Mouse (Mus musculus): ENCODE results near the gene Parp14.
"Not testable (repeated sequence)": the region's sequence is repeated elsewhere in the genome, so short reads cannot be mapped to it uniquely, and the experiment has no call there.

Gene Parp14

DNA sequence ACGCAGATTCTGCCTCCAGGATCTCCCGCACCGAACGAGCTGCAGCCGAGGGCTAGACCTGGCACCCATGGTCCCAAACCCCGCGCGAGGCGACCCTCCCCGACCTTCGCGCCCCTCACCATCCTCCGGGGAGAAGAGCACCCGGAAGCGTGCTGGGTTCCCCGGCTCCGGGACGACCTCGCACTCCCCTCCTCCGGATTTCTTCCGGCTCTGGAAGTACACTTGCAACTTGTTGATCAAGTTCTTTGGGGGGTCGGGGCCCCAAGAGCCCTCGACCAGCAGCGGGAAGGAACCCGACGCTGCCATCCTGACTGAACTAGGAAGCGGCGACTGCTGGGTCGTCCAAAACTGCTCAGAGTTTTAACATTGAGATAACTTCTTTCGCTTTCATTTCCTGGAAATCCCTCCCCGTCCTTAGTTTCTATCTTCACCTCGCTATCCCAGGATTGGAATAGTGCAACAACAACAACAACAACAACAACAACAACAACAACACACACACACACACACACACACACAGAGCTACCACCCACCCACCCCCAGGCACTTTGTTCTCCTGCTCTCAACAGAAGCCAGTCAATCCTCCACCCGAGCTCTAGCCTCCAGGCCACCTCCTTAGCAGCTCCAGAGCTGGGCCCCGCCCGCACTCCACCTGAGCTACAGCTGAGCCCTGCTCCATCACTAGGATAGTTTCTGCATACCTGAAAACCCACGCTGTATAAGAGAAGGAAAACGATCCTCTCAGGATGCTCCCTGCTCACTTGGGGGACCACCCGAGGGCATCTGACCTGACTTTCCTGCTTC, at the start of gene Parp14:
Parp14 (minus strand) TSS at position 497 of the 804 bp plus-strand sequence.
- no peak for DNase-seq (ENCODE audit: low read depth, low spot score)

DNA sequence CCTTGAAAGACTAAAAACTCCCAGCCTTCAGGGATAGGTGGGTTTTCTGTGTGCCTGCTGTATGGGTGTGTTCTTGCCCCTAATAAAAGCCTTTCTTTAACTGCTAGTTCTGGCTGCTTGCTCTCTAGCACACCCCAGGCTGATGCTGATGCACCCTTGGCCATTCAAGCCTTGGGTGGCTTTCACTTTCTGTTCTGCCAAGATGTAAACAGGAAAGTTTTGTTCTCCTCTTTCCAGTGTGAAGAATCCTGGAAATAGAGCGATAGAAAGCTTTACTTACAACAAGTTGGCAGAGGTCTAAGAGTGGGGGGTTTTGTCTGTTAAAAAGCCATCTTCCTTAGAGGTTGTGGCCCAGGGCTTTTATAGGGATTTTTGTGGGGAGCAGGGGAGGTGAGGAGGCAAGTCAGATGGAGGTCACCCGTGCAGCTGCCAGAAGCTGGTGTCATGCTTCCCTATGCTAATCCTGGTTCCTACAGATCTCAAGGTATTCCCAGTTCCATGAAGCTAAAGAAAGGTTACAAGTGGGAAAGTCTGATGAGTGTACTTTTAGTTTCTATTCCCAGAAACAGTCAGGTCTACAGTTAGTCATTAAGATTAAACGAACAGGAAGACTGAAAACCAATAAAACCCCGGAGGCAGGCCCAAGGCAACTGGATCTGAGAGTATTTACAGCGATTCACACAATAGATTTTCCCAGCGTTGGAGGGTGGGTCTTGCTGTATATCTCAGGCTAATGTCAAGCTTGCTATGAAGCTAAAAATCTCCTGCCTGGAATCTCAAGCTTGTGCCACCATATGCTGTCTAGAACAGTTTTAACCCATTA, 47.6 kb upstream of the Parp14 start:
- no peak for DNase-seq (ENCODE audit: low read depth, low spot score)

DNA sequence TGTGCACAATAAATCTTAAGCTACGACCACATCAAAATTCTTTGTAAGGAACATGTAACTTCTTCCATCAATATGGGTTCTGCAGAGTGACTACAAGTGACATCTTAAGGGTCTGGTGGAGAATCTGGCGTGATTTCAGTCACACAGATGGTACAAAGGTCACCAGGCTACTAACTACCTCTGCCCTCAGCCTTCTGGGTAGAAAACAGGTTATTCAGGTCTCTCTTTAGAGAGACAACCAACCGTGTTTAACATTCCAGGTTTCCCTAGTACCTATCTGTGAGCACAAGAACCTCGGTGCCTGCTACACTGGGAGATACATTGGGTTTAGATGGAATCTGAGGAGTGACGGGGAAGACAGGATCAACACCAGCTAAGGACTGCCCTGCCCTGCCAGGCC, 43.0 kb upstream of the Parp14 start:
- DNase-seq (ENCODE audit: low read depth, low spot score), result no peak

DNA sequence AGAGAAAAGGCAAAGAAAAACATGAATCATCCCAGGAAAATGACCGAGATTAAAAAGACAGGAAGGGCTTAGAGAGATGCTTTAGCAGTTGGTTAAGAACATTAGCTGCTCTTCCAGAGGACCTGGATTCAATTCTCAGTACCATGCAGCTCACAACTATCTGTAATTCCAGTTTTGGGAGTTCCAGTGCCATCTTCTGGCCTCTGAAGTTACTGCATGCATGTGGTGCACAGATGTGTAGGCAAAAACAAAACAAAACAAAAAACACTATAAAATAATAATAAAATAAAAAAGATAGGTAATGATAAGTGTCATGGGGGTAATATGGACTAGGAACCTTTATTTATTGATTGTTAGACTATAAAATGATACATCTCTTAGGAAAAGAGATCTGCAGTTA, 42.2 kb upstream of the Parp14 start:
- no peak for DNase-seq (ENCODE audit: low read depth, low spot score)

DNA sequence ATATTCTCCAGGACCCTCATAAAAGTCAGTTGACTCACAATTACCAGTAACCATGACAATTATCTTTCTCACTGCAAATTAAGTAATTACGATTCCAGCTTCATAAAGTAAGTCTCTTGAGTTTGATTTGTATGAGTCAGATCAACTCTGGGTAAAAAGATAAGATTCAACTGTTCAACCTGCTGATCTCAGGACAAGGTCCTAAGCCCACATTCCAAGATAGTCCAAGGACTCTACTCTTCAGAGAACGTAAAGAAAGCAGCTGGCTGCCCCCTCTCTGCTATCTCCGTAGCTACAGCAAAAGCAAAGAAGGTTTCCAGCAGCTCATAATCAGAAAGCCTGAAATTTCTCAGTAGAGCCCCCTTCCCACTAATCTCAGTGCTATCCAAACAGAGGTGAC, 40.1 kb upstream of the Parp14 start:
- DNase-seq (ENCODE audit: low read depth, low spot score), result no peak

DNA sequence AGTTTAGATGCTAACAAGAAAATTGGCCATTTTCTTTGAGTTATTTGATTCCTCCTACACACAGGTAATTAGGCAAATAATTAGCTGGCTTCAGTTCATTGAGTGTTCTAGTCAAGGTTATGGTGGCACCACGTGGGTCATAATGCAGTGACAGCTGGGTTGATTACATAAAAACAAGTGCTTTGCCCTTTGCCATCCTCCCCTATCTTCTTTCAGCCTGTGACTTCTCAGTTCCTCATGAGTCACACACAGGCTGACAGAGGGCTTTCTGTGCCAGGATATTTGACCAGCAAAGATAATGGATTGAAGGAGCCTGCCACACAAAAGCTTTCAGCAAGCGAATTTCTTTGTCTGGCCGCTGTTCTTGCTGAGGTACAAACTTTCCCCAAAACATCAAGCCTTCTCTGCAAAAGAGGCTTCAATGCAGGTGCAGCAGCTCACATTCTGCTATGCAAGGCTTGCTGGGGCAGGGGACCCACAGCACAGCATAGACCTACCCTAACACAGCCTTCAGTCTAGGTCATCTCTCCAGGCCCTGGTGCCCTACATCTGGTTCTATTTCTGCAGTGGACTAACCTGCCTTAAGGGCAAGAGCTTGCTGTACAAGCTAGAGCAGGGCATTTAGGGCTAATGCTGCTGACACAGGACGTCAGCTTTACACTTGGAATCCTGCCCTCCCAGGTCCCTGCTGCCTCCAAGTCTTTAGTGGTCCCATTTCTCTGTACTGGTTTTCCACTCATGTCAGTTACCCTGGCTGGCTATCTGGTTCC, 36.3 kb upstream of the Parp14 start:
- no peak for DNase-seq (ENCODE audit: low read depth, low spot score)

DNA sequence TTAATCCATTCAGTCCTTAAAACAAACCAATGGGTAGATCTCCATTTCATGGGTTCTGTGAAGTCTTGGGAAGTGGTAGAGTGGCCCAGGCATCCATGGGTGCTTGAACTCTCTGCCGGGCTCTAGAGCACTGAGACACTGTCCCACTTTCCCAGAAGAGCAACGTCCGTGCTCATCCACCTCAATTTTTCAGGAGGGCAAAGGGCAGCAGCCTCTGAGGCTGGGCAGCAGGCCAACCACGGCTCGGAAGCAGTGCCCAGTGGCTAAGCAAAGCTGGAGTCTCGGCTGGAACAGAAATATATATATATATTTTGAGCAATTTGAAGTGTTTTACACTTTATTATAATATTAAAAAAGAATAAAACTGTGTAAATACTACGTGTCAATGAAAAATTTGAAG, 35.5 kb upstream of the Parp14 start:
- no peak for DNase-seq (ENCODE audit: low read depth, low spot score)

DNA sequence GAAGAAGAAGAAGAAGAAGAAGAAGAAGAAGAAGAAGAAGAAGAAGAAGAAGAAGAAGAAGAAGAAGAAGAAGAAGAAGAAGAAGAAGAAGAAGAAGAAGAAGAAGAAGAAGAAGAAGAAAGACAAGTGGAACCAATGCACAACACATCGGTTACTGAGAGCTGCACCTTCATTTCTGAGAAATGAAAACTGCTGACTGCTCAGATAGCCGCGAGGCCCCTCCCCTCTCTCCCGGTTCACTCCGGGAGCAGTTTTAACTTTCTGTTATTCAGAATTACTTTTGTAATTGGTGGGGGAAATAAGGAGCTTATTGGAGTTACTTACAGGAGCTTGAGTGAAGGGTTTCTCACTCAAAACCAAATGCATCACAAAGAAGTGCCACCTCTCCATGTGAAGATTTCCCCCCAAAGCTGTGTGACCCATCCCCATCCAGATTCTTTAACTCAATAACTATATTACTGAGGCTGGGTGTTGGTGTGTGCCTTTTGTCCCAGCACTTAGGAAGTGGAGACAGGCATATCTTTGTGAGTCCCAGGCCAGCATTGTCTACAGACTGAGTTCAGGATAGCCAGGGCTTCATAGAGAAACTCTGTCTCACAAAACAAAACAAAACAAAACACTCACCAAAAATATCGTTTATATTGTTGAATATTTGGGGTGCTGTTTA, 34.6 kb upstream of the Parp14 start:
- no peak for DNase-seq (ENCODE audit: low read depth, low spot score)

DNA sequence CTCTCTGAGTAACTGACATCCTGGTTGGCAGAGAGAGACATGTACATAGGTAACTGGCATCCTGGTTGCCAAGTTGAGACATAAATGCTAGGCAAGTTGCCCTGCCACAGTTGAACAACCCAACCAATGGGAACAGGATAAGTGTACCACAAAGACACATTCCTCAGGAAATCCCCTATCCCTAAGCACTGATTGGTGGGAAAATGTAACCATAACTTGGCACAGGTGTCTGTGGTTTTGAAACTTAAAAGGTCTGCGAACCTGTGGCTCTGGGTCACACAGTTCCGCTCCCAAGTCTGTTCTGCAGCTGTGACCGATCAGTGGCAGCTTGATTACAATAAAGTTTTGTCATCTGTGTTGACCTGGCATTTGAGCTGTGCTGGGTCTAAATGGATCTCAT, 34.0 kb upstream of the Parp14 start:
- DNase-seq (ENCODE audit: low read depth, low spot score), result no peak

DNA sequence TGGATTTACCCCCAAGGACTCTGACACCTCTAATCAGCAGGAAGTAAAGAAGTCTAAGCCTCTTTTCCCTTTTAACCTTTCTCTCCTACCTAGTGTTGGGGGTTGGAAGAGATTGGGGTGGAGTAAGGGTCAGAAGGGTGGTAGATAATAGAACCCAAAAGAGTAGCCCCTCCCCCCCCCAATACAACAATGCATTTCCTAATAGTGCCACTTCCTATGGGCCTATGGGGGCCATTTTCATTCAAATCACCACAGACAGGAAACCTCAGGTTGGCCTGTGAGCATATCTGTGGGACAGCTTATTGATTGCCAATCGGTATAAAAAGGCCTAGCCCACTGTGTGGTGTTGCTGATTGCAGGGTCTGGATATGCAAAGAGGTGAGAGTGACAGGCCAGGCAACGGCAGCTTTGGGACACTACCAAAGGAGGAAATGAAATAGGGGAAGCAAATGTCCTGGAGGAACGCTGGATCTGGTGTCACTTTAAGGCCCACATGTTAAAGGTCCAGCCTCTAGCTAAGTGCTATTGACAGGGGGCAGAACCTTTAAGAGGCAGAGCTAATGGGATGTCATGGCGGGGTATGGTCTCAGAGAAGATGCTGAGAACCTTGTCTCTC, 32.9 kb upstream of the Parp14 start:
- DNase-seq (ENCODE audit: low read depth, low spot score), result no peak

DNA sequence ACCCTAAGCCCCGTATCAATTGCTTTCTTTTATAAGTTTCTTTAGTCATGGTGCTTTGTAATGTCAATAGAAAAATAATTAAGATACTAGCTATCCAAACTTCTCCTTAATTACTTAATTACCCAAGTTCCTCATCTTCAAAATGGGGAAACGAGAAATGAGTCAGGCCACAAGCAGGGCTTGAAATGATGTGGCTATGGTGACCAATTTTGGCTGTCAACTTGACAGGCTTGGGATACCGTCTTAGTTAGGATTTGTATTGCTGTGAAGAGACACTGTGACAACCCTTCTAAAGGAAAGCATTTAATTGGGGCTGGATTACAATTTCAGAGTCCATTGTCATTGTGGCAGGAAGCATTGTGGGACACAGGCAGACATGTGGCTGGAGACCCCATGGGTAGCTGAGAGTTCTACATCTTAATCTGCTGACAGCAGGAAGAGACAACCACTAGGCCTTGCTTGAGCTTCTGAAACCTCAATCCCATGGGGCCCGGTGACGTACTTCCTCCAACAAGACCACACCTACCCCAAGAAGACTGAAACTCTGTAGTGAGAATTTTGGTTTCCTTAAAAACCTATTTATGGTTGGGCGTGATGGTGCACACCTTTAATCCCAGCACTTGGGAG, 31.8 kb upstream of the Parp14 start:
- DNase-seq (ENCODE audit: low read depth, low spot score), result no peak

DNA sequence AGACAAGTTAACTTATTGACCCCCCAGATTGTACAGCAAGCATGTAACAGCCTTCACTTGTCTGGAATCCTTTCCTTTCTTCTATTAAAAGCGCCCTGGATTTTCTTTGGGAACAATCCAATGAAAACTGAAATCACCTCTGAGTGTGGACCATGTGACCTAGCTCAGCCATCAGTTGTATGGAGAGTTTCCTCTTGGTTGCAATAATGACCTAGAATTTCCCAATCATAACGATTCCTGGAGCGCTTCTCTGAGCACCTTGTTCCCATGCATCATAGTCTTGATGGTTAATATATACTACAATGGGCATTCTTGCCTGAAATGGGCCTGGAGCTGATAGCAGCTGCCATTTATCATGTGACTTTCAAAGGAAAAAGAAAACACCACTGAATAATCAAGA, 29.2 kb upstream of the Parp14 start:
- no peak for DNase-seq (ENCODE audit: low read depth, low spot score)

DNA sequence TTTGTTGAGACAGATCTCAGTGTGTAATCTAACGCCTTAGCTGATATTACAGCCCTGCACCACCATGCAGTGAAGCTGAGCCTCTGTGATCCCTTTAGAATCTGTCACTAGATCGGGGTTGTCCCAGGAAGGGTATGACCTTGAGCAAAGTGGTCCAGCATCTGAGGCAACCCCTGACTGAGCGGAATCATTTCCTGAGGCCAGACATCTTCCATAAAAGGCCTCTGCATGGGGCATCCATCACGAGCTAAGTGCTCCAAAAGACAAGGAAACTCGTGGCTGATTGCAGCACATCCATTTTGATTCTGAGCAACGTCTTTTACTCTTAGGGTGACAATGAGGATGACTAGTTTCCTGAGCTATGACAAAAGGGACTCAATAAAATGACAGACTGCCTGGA, 23.7 kb upstream of the Parp14 start:
- no peak for DNase-seq (ENCODE audit: low read depth, low spot score)

DNA sequence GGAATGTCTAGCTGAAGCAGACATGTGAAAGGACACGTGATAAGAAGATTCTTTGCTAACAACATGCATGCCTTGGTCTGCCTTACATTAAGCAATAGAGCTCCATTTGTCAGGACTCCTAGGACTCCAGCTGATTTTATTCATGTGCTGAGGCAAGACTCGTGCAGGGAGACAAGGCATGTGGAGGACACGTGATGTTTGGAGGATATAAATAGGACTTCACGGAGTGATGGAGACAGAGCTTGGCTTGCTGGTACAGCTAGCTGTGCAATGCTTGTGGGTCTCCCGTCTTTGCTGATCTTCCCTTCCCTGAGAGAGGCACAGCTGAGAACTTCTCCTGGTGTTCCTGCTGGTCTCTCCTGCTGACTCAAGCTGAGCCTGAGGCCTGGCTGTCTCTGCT, 20.3 kb upstream of the Parp14 start:
- not testable (repeated sequence) for DNase-seq (ENCODE audit: low read depth, low spot score)

DNA sequence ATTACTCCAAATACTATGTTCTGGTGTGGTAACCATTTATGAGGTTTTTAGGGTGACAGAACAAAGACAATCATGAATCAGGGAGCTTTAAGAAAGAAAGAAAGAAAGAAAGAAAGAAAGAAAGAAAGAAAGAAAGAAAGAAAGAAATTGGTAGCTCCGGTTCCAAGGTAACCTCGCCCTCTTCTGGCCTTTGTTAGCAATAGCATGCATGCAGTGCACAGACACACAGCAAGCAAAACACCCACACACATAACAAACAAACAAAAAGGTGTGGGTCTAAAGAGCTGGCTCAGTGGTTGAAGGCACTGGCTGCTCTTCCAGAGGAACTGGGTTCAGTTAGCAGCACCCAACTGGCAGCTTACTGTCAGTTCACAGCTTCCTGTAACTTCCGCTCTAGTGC, 19.3 kb upstream of the Parp14 start:
- no peak for DNase-seq (ENCODE audit: low read depth, low spot score)

DNA sequence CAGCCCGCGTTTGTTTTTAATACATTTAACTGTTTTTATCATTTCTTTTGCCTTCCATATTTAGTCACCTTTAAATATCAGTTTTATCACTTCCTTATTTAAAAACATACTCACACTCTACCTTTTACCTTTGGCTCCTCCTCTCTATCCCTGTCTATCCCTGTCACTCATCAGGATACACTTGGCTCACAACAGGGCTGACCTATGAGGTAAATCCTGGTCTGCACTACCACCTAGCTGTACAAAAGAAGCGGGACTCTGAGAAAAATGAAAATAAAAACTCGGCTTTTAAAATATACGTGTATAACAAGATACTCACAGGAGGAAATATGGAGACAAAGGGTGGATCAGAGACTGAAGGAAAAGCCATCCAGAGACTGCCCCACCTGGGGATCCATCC, 17.6 kb upstream of the Parp14 start:
- no peak for DNase-seq (ENCODE audit: low read depth, low spot score)

DNA sequence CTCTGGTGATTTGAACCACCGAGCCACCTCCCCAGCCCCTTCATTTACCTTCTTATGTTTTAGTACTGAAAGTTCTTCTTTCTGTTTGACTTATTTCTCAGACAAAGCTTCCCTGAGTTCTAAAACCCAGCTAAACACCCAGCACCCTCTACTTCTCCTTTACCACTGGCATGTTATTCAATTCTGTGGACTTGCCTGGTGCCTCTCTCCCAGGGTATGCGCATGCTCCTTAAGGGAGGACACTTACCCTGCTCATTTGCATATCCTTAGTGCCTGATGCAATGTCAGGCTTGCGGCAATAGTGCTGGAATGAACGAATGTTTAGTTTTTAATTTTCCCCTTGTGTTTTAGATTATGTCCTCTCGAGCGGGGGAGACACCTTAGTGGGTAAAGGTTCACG, 16.8 kb upstream of the Parp14 start:
- no peak for DNase-seq (ENCODE audit: low read depth, low spot score)

DNA sequence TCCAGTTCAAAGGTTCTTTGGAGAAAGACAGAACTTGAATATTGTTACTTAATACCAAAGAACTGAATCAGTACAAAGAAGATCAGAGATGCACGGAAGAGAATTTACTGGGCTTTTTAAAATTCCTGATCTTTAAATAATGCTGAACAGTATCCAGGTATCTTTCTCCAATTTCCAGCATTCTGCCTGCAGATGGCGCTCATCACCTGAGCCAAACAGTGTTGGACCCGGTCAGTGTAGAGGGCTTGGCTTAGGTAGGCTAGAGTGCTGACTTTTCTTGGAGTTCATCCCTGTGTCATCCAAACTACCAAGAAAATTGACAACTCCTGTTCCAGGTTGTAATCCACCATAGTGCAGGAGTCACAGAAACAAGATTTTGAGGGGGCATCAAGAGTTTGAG, 3.1 kb upstream of the Parp14 start:
- DNase-seq (ENCODE audit: low read depth, low spot score), result no peak

DNA sequence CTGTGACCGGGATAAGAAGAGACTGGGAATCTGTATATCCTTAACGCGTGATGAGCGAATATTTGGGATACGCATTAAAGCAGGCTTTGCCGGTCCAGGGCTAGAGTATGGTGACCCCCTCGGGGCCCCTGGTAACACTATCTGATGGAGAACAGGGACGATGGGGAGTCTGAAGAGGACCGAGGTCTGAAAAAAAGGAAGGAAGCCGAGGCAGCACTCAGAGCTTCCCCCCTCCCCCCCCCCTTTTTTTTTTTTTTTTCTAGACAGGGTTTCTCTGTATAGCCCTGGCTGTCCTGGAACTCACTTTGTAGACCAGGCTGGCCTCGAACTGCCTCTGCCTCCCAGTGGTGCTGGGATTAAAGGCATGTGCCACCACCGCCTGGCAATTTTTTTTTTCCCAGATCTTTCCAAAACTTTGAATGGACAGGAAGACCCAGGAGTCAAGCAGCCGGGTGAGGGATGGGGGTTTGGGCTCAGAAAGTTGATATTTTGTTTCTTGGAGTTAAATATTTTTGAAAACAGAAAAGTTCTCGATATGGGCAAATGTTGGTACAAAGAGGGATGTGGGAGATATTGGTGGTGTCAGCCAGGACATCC, 1.2 kb upstream of the Parp14 start:
- no peak for DNase-seq (ENCODE audit: low read depth, low spot score)

DNA sequence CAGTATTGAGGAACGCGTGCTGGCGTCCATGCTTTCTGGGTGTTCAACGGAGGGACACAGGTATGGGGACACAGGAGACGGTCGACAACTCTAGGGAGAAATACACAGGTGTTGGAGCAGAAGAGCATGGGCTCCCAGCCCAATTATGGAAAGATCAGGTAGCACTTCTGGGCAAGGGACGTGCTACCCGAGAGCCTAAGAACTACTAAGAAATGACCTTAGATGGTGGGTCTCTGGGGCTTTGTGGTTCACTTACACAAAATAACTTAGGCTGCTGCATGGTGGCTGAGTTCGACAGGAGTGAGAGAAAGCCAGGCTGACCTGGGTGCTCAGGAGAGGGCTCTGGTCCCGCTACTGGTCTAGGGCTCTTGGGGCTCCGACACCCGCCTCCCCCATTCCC, 554 bp upstream of the Parp14 start:
- no peak for DNase-seq (ENCODE audit: low read depth, low spot score)

Data from WW6 (cell line).